Mouse (Mus musculus) right cerebral cortex, adult 18-20 months (tissue): ENCODE results near the gene Wdr86.

Experiments used
- DNase-seq: peaks from one replicate; pipeline ENCODE4 v3.0.0; 2022; ENCODE audit warnings: mixed read lengths

The Wdr86 gene

DNA sequence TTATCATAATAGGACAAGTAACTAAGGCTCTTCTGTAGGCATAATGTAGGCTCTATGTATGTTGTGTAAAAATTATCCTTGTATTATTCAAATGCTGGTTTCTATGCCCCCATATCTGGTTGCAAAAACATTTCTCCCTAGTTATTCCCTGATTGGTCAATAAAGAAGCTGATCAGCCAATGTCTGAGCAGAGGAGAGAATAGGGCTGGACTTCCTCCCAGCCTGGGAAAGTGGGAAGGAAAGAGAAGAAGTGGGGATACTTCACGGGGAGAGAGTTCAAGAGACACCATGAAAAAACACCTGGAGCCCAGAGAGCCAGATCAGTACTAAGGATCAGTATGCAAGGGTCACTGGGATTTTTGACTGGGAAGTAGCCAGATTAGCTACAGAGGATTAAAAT, 49.1 kb downstream of the Wdr86 start:
- DNase-seq: no peak

DNA sequence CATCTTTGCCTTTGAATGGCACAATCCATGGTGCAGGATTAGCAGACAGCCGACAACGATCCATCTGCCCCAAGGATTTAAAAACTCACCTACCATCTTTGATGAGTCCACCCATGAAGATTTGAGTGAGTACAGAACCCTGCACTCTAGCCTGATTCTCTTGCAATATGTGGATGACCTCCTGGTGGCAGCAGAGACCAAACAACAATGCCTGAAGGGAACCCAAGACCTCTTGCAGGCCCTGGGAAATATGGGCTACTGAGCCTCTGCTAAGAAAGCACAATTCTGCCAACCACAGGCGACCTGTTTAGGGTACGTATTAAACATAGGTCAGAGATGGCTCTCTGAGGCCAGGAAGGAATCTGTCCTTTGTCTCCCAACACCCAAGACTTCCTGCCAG, 56.3 kb downstream of the Wdr86 start:
- peak; percentile 78 for DNase-seq
